Mouse (Mus musculus) C2C12 (cell line): ENCODE results near the gene Tbc1d22b. TPM values are rescaled to one million over a fixed set of nuclear protein-coding genes. Genes with fewer than 3 reads are reported as not detected.

ENCODE experiments used
- H3K27me3 ChIP-seq: one replicate; pipeline ENCODE4 v1.6.1; 2011; ENCODE audit not compliant: control insufficient read depth, insufficient read depth, insufficient read length
- H3K36me3 ChIP-seq: one replicate; pipeline ENCODE4 v1.6.1; 2011; ENCODE audit not compliant: control insufficient read depth, insufficient read depth
- H3K4me3 ChIP-seq: one replicate; pipeline ENCODE4 v1.5.1; 2011; ENCODE audit warnings: mild to moderate bottlenecking, control low read depth; ENCODE audit not compliant: poor library complexity, insufficient read depth, severe bottlenecking
- H3K79me2 ChIP-seq: one replicate; pipeline ENCODE4 v1.6.1; 2011; ENCODE audit not compliant: control insufficient read depth, insufficient read depth
- H3K79me3 ChIP-seq: one replicate; pipeline ENCODE4 v1.6.1; 2011; ENCODE audit warnings: low read depth, control low read depth
- H3ac ChIP-seq: one replicate; pipeline ENCODE3; 2011; ENCODE audit warnings: low read depth; ENCODE audit not compliant: control insufficient read depth, insufficient read length
- CEBPB ChIP-seq: IDR thresholded peaks from one replicate; pipeline ENCODE4 v1.6.1; 2011; ENCODE audit warnings: low read depth, mild to moderate bottlenecking, control low read depth, moderate library complexity
- CTCF ChIP-seq: IDR thresholded peaks from one replicate; pipeline ENCODE4 v1.5.1; 2011; ENCODE audit not compliant: control insufficient read depth, insufficient read depth, insufficient read length
- FOSL1 ChIP-seq: IDR thresholded peaks from one replicate; pipeline ENCODE4 v1.8.0; 2011; ENCODE audit warnings: mild to moderate bottlenecking, low read length; ENCODE audit not compliant: poor library complexity, insufficient read depth, severe bottlenecking
- MAX ChIP-seq: IDR thresholded peaks from one replicate; pipeline ENCODE4 v1.6.1; 2011; ENCODE audit warnings: mild to moderate bottlenecking, control low read depth
- MYOD1 ChIP-seq: IDR thresholded peaks from one replicate; pipeline ENCODE4 v1.6.1; 2011; ENCODE audit warnings: low read depth; ENCODE audit not compliant: control insufficient read depth, insufficient read length
- MYOG ChIP-seq: IDR thresholded peaks from one replicate; pipeline ENCODE4 v1.6.1; 2011; ENCODE audit not compliant: control insufficient read depth, insufficient read length; ENCODE audit errors: extremely low read depth
- USF1 ChIP-seq: IDR thresholded peaks from one replicate; pipeline ENCODE4 v1.6.1; 2011; ENCODE audit warnings: low read depth, mild to moderate bottlenecking, control low read depth, moderate library complexity
- long read RNA-seq, 2 experiments: library from polyadenylated mRNA; unstranded; transcript quantifications; one replicate each; pipeline ENCODE4 v2.0.0; 2019 to 2020
- polyA plus RNA-seq: library from polyadenylated mRNA; unstranded; fragments of >200 nt; fragmentation: generic; extraction: Trizol; gene quantifications from one replicate; pipeline ENCODE4 v1.2.1, GENCODE M21; 2012; ENCODE audit warnings: missing spikeins

Tbc1d22b gene
- polyA plus RNA-seq = 7.9 TPM
- long read RNA-seq, experiment 1, partial matches to known transcripts = 3 of 4 reads
- long read RNA-seq, experiment 1, other reads (novel, unspliced or antisense) = 0 of 4 reads
- long read RNA-seq, experiment 2, transcript Tbc1d22b-201 (13 exons, 3,595 nt) = major isoform, 45 of 70 reads
- long read RNA-seq, experiment 2, partial matches to known transcripts = 3 of 70 reads
- long read RNA-seq, experiment 2, other reads (novel, unspliced or antisense) = 20 of 70 reads

- TF ChIP-seq MYOD1 (no peak), MYOG (no peak), FOSL1 (no peak), CTCF (no peak), USF1 (no peak), MAX (no peak)
- Histone ChIP-seq H3K36me3 (no peaks in the 10 kb centered on the region), H3K4me3 (peak within 1 kb of the TSS; percentile 69), H3K79me3 (peaks cover 6% of the 10 kb centered on the region), H3K79me2 (peaks cover 19% of the 10 kb centered on the region), H3K27me3 (no peaks in the 10 kb centered on the region), H3ac (peak within 1 kb of the TSS; percentile 83)
Observed at GRCm38 (mm10) chr17:29549543-29550428, at the start of gene Tbc1d22b, which contains the start of gene Gm17657. Gene Tbc1d22b, plus strand, starts transcription at chr17:29549785. Gene Gm17657, minus strand, starts transcription at chr17:29549638.

- no peaks in the 10 kb centered on the region for H3K36me3 ChIP-seq
- no peak overlapping the region for H3ac ChIP-seq
- H3K27me3 ChIP-seq = no peaks in the 10 kb centered on the region
- no peak overlapping the region for H3K4me3 ChIP-seq
- no peak for TF ChIP-seq USF1
- TF ChIP-seq MYOD1 = no peak
- no peak for TF ChIP-seq MYOG
- TF ChIP-seq MAX = no peak
- no peak for TF ChIP-seq CTCF
- TF ChIP-seq CEBPB = no peak
- TF ChIP-seq FOSL1 = no peak
- H3K79me3 ChIP-seq = no peaks in the 10 kb centered on the region
- no peaks in the 10 kb centered on the region for H3K79me2 ChIP-seq
Observed at GRCm38 (mm10) chr17:29500243-29500740, 49.3 kb upstream of the Tbc1d22b start.

GRCm38 (mm10) chr17:29500802-29501469, 48.6 kb upstream of the Tbc1d22b start:
- TF ChIP-seq MAX = no peak
- no peak for TF ChIP-seq FOSL1
- no peak for TF ChIP-seq MYOD1
- no peak for TF ChIP-seq USF1
- TF ChIP-seq CTCF = no peak
- no peak for TF ChIP-seq CEBPB
- TF ChIP-seq MYOG = no peak
- Histone ChIP-seq H3K27me3 (no peaks in the 10 kb centered on the region), H3K79me2 (no peaks in the 10 kb centered on the region), H3K79me3 (no peaks in the 10 kb centered on the region), H3K4me3 (no peak overlapping the region), H3ac (no peak overlapping the region), H3K36me3 (no peaks in the 10 kb centered on the region)

- Histone ChIP-seq H3K79me2 (no peaks in the 10 kb centered on the region), H3K79me3 (no peaks in the 10 kb centered on the region), H3K4me3 (no peak overlapping the region), H3K27me3 (no peaks in the 10 kb centered on the region), H3K36me3 (no peaks in the 10 kb centered on the region), H3ac (no peak overlapping the region)
- TF ChIP-seq FOSL1 (no peak), USF1 (peak; percentile 12)
Observed at GRCm38 (mm10) chr17:29502005-29502668, 47.4 kb upstream of the Tbc1d22b start.
